Mouse (Mus musculus) CD4-positive helper T cell, adult 2 months (primary cell): ENCODE data around the gene Il2rb.

ENCODE experiments used
- DNase-seq: peaks from one replicate; pipeline ENCODE4 v3.0.0-alpha.2; 2012; ENCODE audit warnings: low read depth, missing footprints, low spot score

Il2rb gene

GRCm38 (mm10) chr15:78447746-78448535 is 47.1 kb downstream of the Il2rb start:
- DNase-seq = peak; percentile 89

GRCm38 (mm10) chr15:78447121-78447520 is 48.0 kb downstream of the Il2rb start:
- no peak for DNase-seq

DNA sequence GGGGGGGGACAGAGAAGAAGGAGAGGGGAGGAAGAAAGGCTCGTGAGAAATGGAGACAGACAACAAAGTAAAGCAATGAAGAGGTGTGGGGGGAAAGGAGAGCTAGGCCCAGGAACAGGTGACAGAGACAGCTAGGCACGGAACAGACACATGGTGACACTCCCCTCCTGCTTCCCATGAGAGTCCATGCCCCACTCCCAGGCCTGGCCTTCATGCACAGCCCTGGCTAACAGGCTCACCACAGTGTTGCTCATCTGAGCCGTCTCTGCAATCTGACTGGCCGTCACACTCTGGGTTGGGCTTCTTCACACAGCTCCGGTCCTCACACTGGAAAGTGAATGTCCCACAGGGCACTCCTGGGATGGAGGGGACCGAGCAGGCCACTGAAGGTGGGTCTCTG is 51.2 kb downstream of the Il2rb start:
- no peak for DNase-seq

DNA sequence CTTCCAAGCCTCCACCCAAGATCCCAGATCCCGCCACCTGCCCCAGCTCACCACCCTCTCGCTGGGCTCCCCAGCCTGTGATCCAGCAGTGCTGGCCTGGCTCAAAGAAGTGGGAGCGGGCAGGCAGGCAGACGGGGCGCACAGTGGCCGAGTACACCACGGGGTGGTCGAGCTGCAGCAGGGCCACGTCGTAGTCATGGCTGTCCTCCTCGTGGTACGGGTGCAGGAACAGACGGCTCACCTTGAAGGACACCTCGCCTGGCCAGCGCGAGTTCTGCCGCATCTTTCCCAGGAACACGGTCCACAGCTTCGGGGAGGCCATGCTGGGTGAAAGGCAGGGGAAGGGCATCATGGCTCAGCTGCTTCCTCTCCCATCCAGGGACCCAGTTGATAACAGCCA is 52.8 kb downstream of the Il2rb start:
- DNase-seq = no peak

GRCm38 (mm10) chr15:78438973-78439372 is 56.1 kb downstream of the Il2rb start:
- DNase-seq = no peak

GRCm38 (mm10) chr15:78438505-78438904 is 56.6 kb downstream of the Il2rb start:
- DNase-seq = no peak

- DNase-seq = no peak
These were observed 57.1 kb downstream of the Il2rb start for GRCm38 (mm10) chr15:78438018-78438394.

GRCm38 (mm10) chr15:78437237-78438017 is 57.6 kb downstream of the Il2rb start:
- no peak for DNase-seq

DNA sequence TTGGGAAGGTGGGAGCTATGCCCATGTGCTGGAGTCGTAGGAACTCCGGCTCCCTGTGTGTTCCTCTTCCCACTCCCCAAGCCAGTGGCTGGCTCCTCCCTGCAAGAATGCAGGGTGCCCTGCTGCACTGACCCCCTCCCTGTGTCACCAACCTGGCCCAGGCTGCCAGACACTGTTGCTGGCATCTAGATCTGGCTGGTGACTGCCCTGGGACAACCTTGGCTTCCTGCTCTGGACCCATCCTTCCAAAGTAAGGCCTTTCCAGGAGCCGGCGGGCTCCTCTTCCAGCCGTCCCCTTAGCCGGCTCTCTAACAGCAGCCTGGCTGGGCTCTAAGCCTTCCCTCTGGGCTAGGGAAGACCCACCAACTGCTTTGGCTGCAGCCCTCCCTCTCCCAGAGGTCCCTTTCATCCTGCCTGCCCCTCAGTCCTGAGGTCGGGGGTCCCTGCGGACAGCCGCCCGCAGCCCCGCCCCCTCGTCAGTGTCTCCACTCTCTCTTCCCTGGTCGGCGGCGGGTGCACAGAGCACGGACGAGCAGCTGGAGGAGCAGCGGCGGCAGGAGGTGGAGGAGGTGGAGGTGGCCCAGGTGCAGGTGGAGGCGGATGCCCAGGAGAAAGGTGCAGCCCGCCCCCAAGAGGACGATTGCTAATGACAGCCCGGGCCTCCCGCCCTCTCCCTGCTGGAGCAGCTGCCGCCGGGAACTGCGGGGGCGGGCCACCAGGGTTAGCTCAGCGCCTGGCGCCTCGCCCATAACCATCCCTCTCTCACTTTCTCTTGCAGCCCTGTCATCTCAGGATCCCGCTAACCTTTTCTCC is 58.5 kb downstream of the Il2rb start:
- DNase-seq = peak; percentile 53

DNA sequence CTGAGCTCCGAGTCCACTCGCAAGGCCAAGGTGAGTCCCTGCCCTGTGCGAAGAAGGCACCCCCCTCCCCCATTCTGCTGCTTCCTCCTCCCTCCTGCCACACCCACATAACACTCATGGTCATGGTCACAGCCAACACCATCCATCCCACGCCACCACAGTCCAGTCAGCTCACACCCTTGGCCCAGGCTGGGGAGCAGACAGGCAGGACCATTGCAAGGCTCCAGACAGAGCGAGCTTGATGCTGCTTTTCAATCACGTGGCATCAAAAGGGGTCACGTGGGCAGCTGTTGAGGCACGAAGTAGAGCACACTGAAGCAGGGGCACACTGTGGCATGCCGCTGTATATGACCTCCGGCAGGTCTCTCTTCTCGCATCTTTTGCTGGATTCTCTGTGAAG is 59.4 kb downstream of the Il2rb start:
- no peak for DNase-seq

GRCm38 (mm10) chr15:78434896-78435520 is 60.1 kb downstream of the Il2rb start:
- no peak for DNase-seq

- no peak for DNase-seq
These were observed 63.4 kb downstream of the Il2rb start for GRCm38 (mm10) chr15:78431541-78432121.

GRCm38 (mm10) chr15:78430874-78431273 is 64.2 kb downstream of the Il2rb start:
- no peak for DNase-seq

DNA sequence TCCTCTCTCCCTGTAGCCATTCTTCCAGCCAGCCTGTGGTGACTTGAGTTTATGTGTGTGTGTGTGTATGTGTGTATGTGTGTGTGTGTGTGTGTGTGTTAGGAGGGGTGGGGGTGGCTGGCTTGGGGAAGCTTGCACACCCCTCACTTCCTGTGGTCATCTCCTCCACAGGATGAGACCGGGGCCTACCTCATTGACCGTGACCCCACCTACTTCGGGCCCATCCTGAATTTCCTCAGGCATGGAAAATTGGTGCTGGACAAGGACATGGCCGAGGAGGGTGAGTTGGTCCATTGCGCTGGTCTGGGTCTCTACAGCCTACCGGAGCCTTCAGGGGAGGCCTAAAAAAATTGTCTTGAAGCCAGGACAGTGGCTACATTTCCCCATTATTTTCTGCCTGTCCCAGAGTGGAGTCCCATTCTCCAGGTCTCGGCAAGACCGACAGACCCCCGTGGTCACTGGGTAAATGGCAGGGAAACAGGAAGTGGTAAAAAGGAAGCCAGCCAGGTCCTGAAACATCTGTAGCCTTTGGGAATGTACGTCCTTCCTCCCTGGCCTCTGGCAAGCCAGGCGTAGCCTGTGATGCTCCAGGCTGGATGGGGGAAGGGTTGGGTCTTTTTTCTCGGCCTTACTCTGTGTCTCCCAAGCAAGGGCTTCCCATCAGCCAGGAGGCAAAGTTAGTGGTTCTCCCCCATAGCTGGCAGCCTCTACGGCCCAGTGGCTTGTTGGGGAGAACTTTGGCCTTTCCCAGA is 65.0 kb downstream of the Il2rb start:
- no peak for DNase-seq
